Mouse (Mus musculus) myocyte (in vitro differentiated cells): ENCODE results near the gene St3gal6.

Experiments used
- CEBPB ChIP-seq: IDR thresholded peaks from 2 replicates; pipeline ENCODE4 v1.6.1; 2011; ENCODE audit warnings: mild to moderate bottlenecking, moderate library complexity; ENCODE audit not compliant: poor library complexity, insufficient read depth, severe bottlenecking
- E2F4 ChIP-seq: IDR thresholded peaks from one replicate; pipeline ENCODE4 v1.6.1; 2011; ENCODE audit warnings: mild to moderate bottlenecking, control low read depth, moderate library complexity; ENCODE audit not compliant: insufficient read depth
- MAX ChIP-seq: IDR thresholded peaks from one replicate; pipeline ENCODE4 v1.6.1; 2011; ENCODE audit warnings: low read depth, mild to moderate bottlenecking, control low read depth
- MYOD1 ChIP-seq, 3 experiments: IDR thresholded peaks; one replicate each; pipeline ENCODE4 v1.6.1; 2011; ENCODE audit warnings: control low read depth in 2 of 3, low read depth in 2 of 3, mild to moderate bottlenecking in 2 of 3, moderate library complexity in 1 of 3; ENCODE audit not compliant: insufficient read length in 2 of 3, control insufficient read depth in 1 of 3
- MYOG ChIP-seq, 3 experiments: IDR thresholded peaks; one replicate each; pipeline ENCODE4 v1.6.1; 2011; ENCODE audit warnings: control low read depth in 2 of 3, low read depth in 2 of 3, mild to moderate bottlenecking in 2 of 3; ENCODE audit not compliant: insufficient read length in 2 of 3, control insufficient read depth in 1 of 3, insufficient read depth in 1 of 3
- POLR2A ChIP-seq: IDR thresholded peaks from one replicate; pipeline ENCODE4 v1.6.1; 2011; ENCODE audit warnings: low read depth, mild to moderate bottlenecking, control low read depth, moderate library complexity; ENCODE audit not compliant: insufficient read length
- POLR2AphosphoS2 ChIP-seq: IDR thresholded peaks from one replicate; pipeline ENCODE4 v1.6.1; 2011; ENCODE audit warnings: low read depth, control low read depth; ENCODE audit not compliant: insufficient read length
- REST ChIP-seq: IDR thresholded peaks from one replicate; pipeline ENCODE4 v1.6.1; 2011; ENCODE audit warnings: mild to moderate bottlenecking, control low read depth, moderate library complexity; ENCODE audit not compliant: insufficient read depth, insufficient read length
- SRF ChIP-seq: IDR thresholded peaks from one replicate; pipeline ENCODE4 v1.6.1; 2011; ENCODE audit warnings: low read depth; ENCODE audit not compliant: control insufficient read depth, insufficient read length
- TCF12 ChIP-seq: IDR thresholded peaks from one replicate; pipeline ENCODE4 v1.6.1; 2011; ENCODE audit warnings: mild to moderate bottlenecking, control low read depth; ENCODE audit not compliant: poor library complexity, insufficient read depth, severe bottlenecking
- TCF3 ChIP-seq: IDR thresholded peaks from one replicate; pipeline ENCODE4 v1.6.1; 2011; ENCODE audit warnings: low read depth, control low read depth; ENCODE audit not compliant: insufficient read length
- USF1 ChIP-seq: IDR thresholded peaks from one replicate; pipeline ENCODE4 v1.6.1; 2011; ENCODE audit warnings: low read depth, mild to moderate bottlenecking, control low read depth, moderate library complexity

GRCm38 (mm10) chr16:58525832-58526231, 1.8 kb upstream of the St3gal6 start:
- TF ChIP-seq MYOG (IDR thresholded peaks at IDR 0.05; ENCODE audit: control insufficient read depth in 1 of 3, insufficient read depth in 1 of 3, insufficient read length in 2 of 3, low read depth in 2 of 3) = no peak
- no peak for TF ChIP-seq POLR2A
- no peak for TF ChIP-seq CEBPB
- no peak for TF ChIP-seq MYOD1 (IDR thresholded peaks at IDR 0.05; ENCODE audit: control insufficient read depth in 1 of 3, insufficient read length in 2 of 3, low read depth in 2 of 3)
- TF ChIP-seq REST = no peak
- no peak for TF ChIP-seq SRF
- no peak for TF ChIP-seq USF1
- TF ChIP-seq TCF12 = no peak
- TF ChIP-seq E2F4 = no peak
- TF ChIP-seq POLR2AphosphoS2 = no peak
- TF ChIP-seq MAX = no peak
- no peak for TF ChIP-seq TCF3
